Mouse (Mus musculus): ENCODE results near the gene Zmynd15. TPM values are rescaled to one million over a fixed set of nuclear protein-coding genes. Genes with fewer than 3 reads are reported as not detected.

Zmynd15 gene
- polyA plus RNA-seq, 1 experiment from 2014 or later = 0.43 TPM

- H3K27me3 ChIP-seq (ENCODE audit: control insufficient read depth, insufficient read depth, low read length) = no peaks in the 10 kb centered on the region
- no peak for ATAC-seq (ENCODE audit: low FRiP score)
- 0 out of 2 replicates have a peak, but pooled peaks cover 4% of the 10 kb centered on the region for H3K4me1 ChIP-seq (replicated peaks; ENCODE audit: control insufficient read depth, insufficient read depth, low read length)
- H3K4me2 ChIP-seq (replicated peaks; ENCODE audit: low read depth, low read length) = peak overlapping the region; percentile 38
- no peak for DNase-seq (ENCODE audit: low spot score)
- H3K9me3 ChIP-seq (ENCODE audit: control insufficient read depth, low read length) = no peaks in the 10 kb centered on the region
- no peaks in the 10 kb centered on the region for H3K36me3 ChIP-seq (ENCODE audit: control insufficient read depth, insufficient read depth, low read length)
- H3K9ac ChIP-seq (ENCODE audit: low read depth, low read length) = peak overlapping the region; percentile 81; the same call in 1 of the 2 replicates
- peak overlapping the region; percentile 88; the same call in 1 of the 2 replicates for H3K4me3 ChIP-seq (ENCODE audit: low read depth, low read length)
- peak overlapping the region; percentile 79 for H3K27ac ChIP-seq (ENCODE audit: low read depth, low read length)
- 35% methylated on average over 5 of the region's 5 CpGs for WGBS
Measured at GRCm38 (mm10) chr11:70431574-70431973, 27.7 kb upstream of the Zmynd15 start.

- peak within 1 kb of the TSS; percentile 88 for H3K4me3 ChIP-seq (ENCODE audit: low read depth, low read length)
- no peaks in the 10 kb centered on the region for H3K36me3 ChIP-seq (ENCODE audit: control insufficient read depth, insufficient read depth, low read length)
- WGBS = under 1% methylated on average over 74 of the region's 75 CpGs
- peak within 1 kb of the TSS; percentile 70 for H3K4me2 ChIP-seq (replicated peaks; ENCODE audit: low read depth, low read length)
- no peaks in the 10 kb centered on the region for H3K27me3 ChIP-seq (ENCODE audit: control insufficient read depth, insufficient read depth, low read length)
- peak; percentile 99 for DNase-seq (ENCODE audit: low spot score)
- H3K9me3 ChIP-seq (ENCODE audit: control insufficient read depth, low read length) = no peaks in the 10 kb centered on the region
- peak within 1 kb of the TSS; percentile 81 for H3K9ac ChIP-seq (ENCODE audit: low read depth, low read length)
- 0 out of 2 replicates have a peak, but pooled peaks cover 4% of the 10 kb centered on the region for H3K4me1 ChIP-seq (replicated peaks; ENCODE audit: control insufficient read depth, insufficient read depth, low read length)
- peak within 1 kb of the TSS; percentile 79 for H3K27ac ChIP-seq (ENCODE audit: low read depth, low read length)
- ATAC-seq (ENCODE audit: low FRiP score) = peak; percentile 93
Measured at GRCm38 (mm10) chr11:70432048-70432894, 27.0 kb upstream of the Zmynd15 start, which contains the start of gene Arrb2. TSS of gene Arrb2 (plus strand) at chr11:70432635.

GRCm38 (mm10) chr11:70432895-70433568 lies 26.2 kb upstream of the Zmynd15 start:
- Histone ChIP-seq H3K4me2 (replicated peaks; ENCODE audit: low read depth, low read length) (peak overlapping the region; percentile 70), H3K4me3 (ENCODE audit: low read depth, low read length) (peak overlapping the region; percentile 88), H3K9ac (ENCODE audit: low read depth, low read length) (peak overlapping the region; percentile 81), H3K36me3 (ENCODE audit: control insufficient read depth, insufficient read depth, low read length) (no peaks in the 10 kb centered on the region), H3K27me3 (ENCODE audit: control insufficient read depth, insufficient read depth, low read length) (no peaks in the 10 kb centered on the region), H3K9me3 (ENCODE audit: control insufficient read depth, low read length) (no peaks in the 10 kb centered on the region), H3K4me1 (replicated peaks; ENCODE audit: control insufficient read depth, insufficient read depth, low read length) (0 out of 2 replicates have a peak, but pooled peaks cover 4% of the 10 kb centered on the region), H3K27ac (ENCODE audit: low read depth, low read length) (peak overlapping the region; percentile 79)
- DNase-seq (ENCODE audit: low spot score) = no peak
- 10% methylated on average over 15 of the region's 15 CpGs for WGBS
- ATAC-seq (ENCODE audit: low FRiP score) = peak; percentile 60

GRCm38 (mm10) chr11:70433569-70433943 lies 25.7 kb upstream of the Zmynd15 start:
- Histone ChIP-seq H3K36me3 (ENCODE audit: control insufficient read depth, insufficient read depth, low read length) (0 out of 2 replicates have a peak, but pooled peaks cover 4% of the 10 kb centered on the region), H3K4me2 (replicated peaks; ENCODE audit: low read depth, low read length) (peak overlapping the region; percentile 70), H3K4me3 (ENCODE audit: low read depth, low read length) (peak overlapping the region; percentile 88), H3K27me3 (ENCODE audit: control insufficient read depth, insufficient read depth, low read length) (no peaks in the 10 kb centered on the region), H3K4me1 (replicated peaks; ENCODE audit: control insufficient read depth, insufficient read depth, low read length) (0 out of 2 replicates have a peak, but pooled peaks cover 4% of the 10 kb centered on the region), H3K9ac (ENCODE audit: low read depth, low read length) (peak overlapping the region; percentile 81), H3K27ac (ENCODE audit: low read depth, low read length) (no peak overlapping the region), H3K9me3 (ENCODE audit: control insufficient read depth, low read length) (no peaks in the 10 kb centered on the region)
- no peak for ATAC-seq (ENCODE audit: low FRiP score)
- no peak for DNase-seq (ENCODE audit: low spot score)
- WGBS = 82% methylated on average over 1 of the region's 1 CpGs

- Histone ChIP-seq H3K36me3 (ENCODE audit: control insufficient read depth, insufficient read depth, low read length) (0 out of 2 replicates have a peak, but pooled peaks cover 6% of the 10 kb centered on the region), H3K4me2 (replicated peaks; ENCODE audit: low read depth, low read length) (peak overlapping the region; percentile 70), H3K27me3 (ENCODE audit: control insufficient read depth, insufficient read depth, low read length) (no peaks in the 10 kb centered on the region), H3K9me3 (ENCODE audit: control insufficient read depth, low read length) (no peaks in the 10 kb centered on the region), H3K4me3 (ENCODE audit: low read depth, low read length) (no peak overlapping the region), H3K27ac (ENCODE audit: low read depth, low read length) (no peak overlapping the region), H3K4me1 (replicated peaks; ENCODE audit: control insufficient read depth, insufficient read depth, low read length) (0 out of 2 replicates have a peak, but pooled peaks cover 4% of the 10 kb centered on the region), H3K9ac (ENCODE audit: low read depth, low read length) (no peak overlapping the region)
- 87% methylated on average over 3 of the region's 3 CpGs for WGBS
- no peak for ATAC-seq (ENCODE audit: low FRiP score)
- no peak for DNase-seq (ENCODE audit: low spot score)
Measured at GRCm38 (mm10) chr11:70433951-70434350, 25.3 kb upstream of the Zmynd15 start.

GRCm38 (mm10) chr11:70435476-70435875 lies 23.8 kb upstream of the Zmynd15 start:
- H3K36me3 ChIP-seq (ENCODE audit: control insufficient read depth, insufficient read depth, low read length) = 0 out of 2 replicates have a peak, but pooled peaks cover 9% of the 10 kb centered on the region

GRCm38 (mm10) chr11:70437426-70437825 lies 21.8 kb upstream of the Zmynd15 start:
- Histone ChIP-seq H3K27me3 (ENCODE audit: control insufficient read depth, insufficient read depth, low read length) (no peaks in the 10 kb centered on the region), H3K4me1 (replicated peaks; ENCODE audit: control insufficient read depth, insufficient read depth, low read length) (0 out of 2 replicates have a peak, but pooled peaks cover 4% of the 10 kb centered on the region), H3K4me2 (replicated peaks; ENCODE audit: low read depth, low read length) (no peak overlapping the region), H3K36me3 (ENCODE audit: control insufficient read depth, insufficient read depth, low read length) (0 out of 2 replicates have a peak, but pooled peaks cover 9% of the 10 kb centered on the region), H3K9me3 (ENCODE audit: control insufficient read depth, low read length) (no peaks in the 10 kb centered on the region), H3K27ac (ENCODE audit: low read depth, low read length) (no peak overlapping the region), H3K9ac (ENCODE audit: low read depth, low read length) (no peak overlapping the region), H3K4me3 (ENCODE audit: low read depth, low read length) (no peak overlapping the region)
- 82% methylated on average over 6 of the region's 6 CpGs for WGBS
- no peak for DNase-seq (ENCODE audit: low spot score)
- no peak for ATAC-seq (ENCODE audit: low FRiP score)

More at GRCm38 (mm10) chr11:70435476-70435875, 23.8 kb upstream of the Zmynd15 start:
- Histone ChIP-seq H3K4me3 (ENCODE audit: low read depth, low read length) (no peak overlapping the region), H3K27me3 (ENCODE audit: control insufficient read depth, insufficient read depth, low read length) (no peaks in the 10 kb centered on the region), H3K4me1 (replicated peaks; ENCODE audit: control insufficient read depth, insufficient read depth, low read length) (0 out of 2 replicates have a peak, but pooled peaks cover 4% of the 10 kb centered on the region), H3K9ac (ENCODE audit: low read depth, low read length) (no peak overlapping the region), H3K9me3 (ENCODE audit: control insufficient read depth, low read length) (no peaks in the 10 kb centered on the region), H3K27ac (ENCODE audit: low read depth, low read length) (no peak overlapping the region), H3K4me2 (replicated peaks; ENCODE audit: low read depth, low read length) (no peak overlapping the region)
- DNase-seq (ENCODE audit: low spot score) (no peak), ATAC-seq (ENCODE audit: low FRiP score) (no peak)
- WGBS = 70% methylated on average over 5 of the region's 5 CpGs

GRCm38 (mm10) chr11:70438728-70439374 lies 20.4 kb upstream of the Zmynd15 start:
- Histone ChIP-seq H3K27ac (ENCODE audit: low read depth, low read length) (no peak overlapping the region), H3K4me2 (replicated peaks; ENCODE audit: low read depth, low read length) (no peak overlapping the region), H3K9me3 (ENCODE audit: control insufficient read depth, low read length) (no peaks in the 10 kb centered on the region), H3K4me1 (replicated peaks; ENCODE audit: control insufficient read depth, insufficient read depth, low read length) (no peaks in the 10 kb centered on the region), H3K27me3 (ENCODE audit: control insufficient read depth, insufficient read depth, low read length) (no peaks in the 10 kb centered on the region), H3K9ac (ENCODE audit: low read depth, low read length) (no peak overlapping the region), H3K36me3 (ENCODE audit: control insufficient read depth, insufficient read depth, low read length) (0 out of 2 replicates have a peak, but pooled peaks cover 9% of the 10 kb centered on the region), H3K4me3 (ENCODE audit: low read depth, low read length) (no peak overlapping the region)
- DNase-seq (ENCODE audit: low spot score) (no peak), ATAC-seq (ENCODE audit: low FRiP score) (no peak)
- 88% methylated on average over 7 of the region's 7 CpGs for WGBS
